Mouse (Mus musculus) liver, embryonic 14.5 days (tissue): ENCODE results near the gene Ahnak.

Experiments
- CTCF ChIP-seq: IDR thresholded peaks from 2 replicates; pipeline ENCODE4 v1.5.1; 2016; ENCODE audit warnings: antibody characterized with exemption, low read depth, control low read depth
- EP300 ChIP-seq: IDR thresholded peaks from 2 replicates; pipeline ENCODE4 v1.6.1; 2016; ENCODE audit warnings: antibody characterized with exemption, low read depth

GRCm38 (mm10) chr19:8967373-8967743 lies 21.7 kb upstream of the Ahnak start:
- TF ChIP-seq CTCF (no peak), EP300 (no peak)
